Mouse (Mus musculus): ENCODE measurements at regions not wholly inside any gene's neighbourhood (a gene's known extent, or its start where the extent isn't known, plus 50 kb on each side); places are given as distances from the start of the nearest gene placed in this dataset.

- no peak for TF ChIP-seq EP300 (IDR thresholded peaks at IDR 0.05; ENCODE audit: low read depth)
- no peak for TF ChIP-seq CTCF (IDR thresholded peaks at IDR 0.05; ENCODE audit: low read depth)
Observed at GRCm38 (mm10) chr13:5988407-5988806, 127.1 kb downstream of the Klf6 start.
